Mouse (Mus musculus) heart, embryonic 13.5 days (tissue): ENCODE data around the gene Itgae. TPM values are rescaled to one million over a fixed set of nuclear protein-coding genes. Genes with fewer than 3 reads are reported as not detected.
A peak's percentile ranks its signal among the peaks of the same experiment; 100 is the strongest.

Experiments used
- ATAC-seq: fragments of 200-750 bp; cut with Nextera tagmentation; 2 replicates; pipeline ENCODE4 v1.8.0; 2017; ENCODE audit warnings: moderate TSS enrichment; ENCODE audit not compliant: insufficient number of reproducible peaks, low FRiP score, low TSS enrichment; ENCODE audit errors: extremely low read depth
- H3K27ac ChIP-seq: fragments of 300-500 bp; sonication (generic); replicated peaks from 2 replicates; pipeline ENCODE4 v1.5.1; 2015; ENCODE audit warnings: moderate library complexity, mild to moderate bottlenecking, inconsistent platforms
- H3K27me3 ChIP-seq: fragments of 300-500 bp; sonication (generic); replicated peaks from 2 replicates; pipeline ENCODE4 v1.6.1; 2015; ENCODE audit warnings: mild to moderate bottlenecking, inconsistent platforms
- H3K36me3 ChIP-seq: fragments of 300-500 bp; sonication (generic); 2 replicates; pipeline ENCODE4 v1.6.1; 2015; ENCODE audit warnings: mild to moderate bottlenecking, inconsistent platforms
- H3K4me1 ChIP-seq: fragments of 300-500 bp; sonication (generic); 2 replicates; pipeline ENCODE4 v1.6.1; 2015; ENCODE audit warnings: inconsistent platforms
- H3K4me2 ChIP-seq: fragments of 300-500 bp; sonication (generic); 2 replicates; pipeline ENCODE4 v1.6.1; 2015; ENCODE audit warnings: inconsistent platforms, mild to moderate bottlenecking, moderate library complexity
- H3K4me3 ChIP-seq: fragments of 300-500 bp; sonication (generic); 2 replicates; pipeline ENCODE4 v1.5.1; 2015; ENCODE audit warnings: moderate library complexity, mild to moderate bottlenecking, inconsistent platforms
- H3K9ac ChIP-seq: fragments of 300-500 bp; sonication (generic); 2 replicates; pipeline ENCODE4 v1.6.1; 2015; ENCODE audit warnings: inconsistent platforms, mild to moderate bottlenecking, moderate library complexity
- H3K9me3 ChIP-seq: fragments of 300-500 bp; sonication (generic); 2 replicates; pipeline ENCODE4 v1.6.1; 2016; ENCODE audit warnings: inconsistent platforms
- WGBS: fragments of 180-500 bp; shearing (Covaris S2); methylation state at CpG from one replicate; pipeline ENCODE4 v1.1.7; 2015; ENCODE audit warnings: mixed read lengths; 5-methylcytosine and 5-hydroxymethylcytosine counted together
- polyA plus RNA-seq: library from polyadenylated mRNA; unstranded; fragments of >200 nt; fragmentation: Nextera tagmentation; extraction: Ambion mirVana; gene quantifications from 2 replicates; pipeline ENCODE4 v1.2.1, GENCODE M21; 2015

Gene Itgae
- polyA plus RNA-seq, 1 experiment from 2014 or later, result 0.24 TPM

- H3K4me1 ChIP-seq, result peaks cover 20% of the 10 kb centered on the region
- H3K4me2 ChIP-seq, result peak within 1 kb of the TSS; percentile 88
- H3K27me3 ChIP-seq, result peaks cover 52% of the 10 kb centered on the region
- H3K36me3 ChIP-seq, result no peaks in the 10 kb centered on the region
- peak within 1 kb of the TSS; percentile 28; the same call in 1 of the 2 replicates for H3K27ac ChIP-seq
- H3K9ac ChIP-seq, result peak within 1 kb of the TSS; percentile 81
- 2% methylated on average over 49 of the region's 49 CpGs for whole genome bisulfite sequencing
- H3K9me3 ChIP-seq, result no peaks in the 10 kb centered on the region
- peak; percentile 61 for ATAC-seq
- peak within 1 kb of the TSS; percentile 60 for H3K4me3 ChIP-seq
These were observed 69.8 kb downstream of the Itgae start, which contains the start of gene P2rx5 for GRCm38 (mm10) chr11:73159957-73160810. Gene P2rx5 (plus strand): TSS chr11:73160421.

GRCm38 (mm10) chr11:73160811-73161200, 70.4 kb downstream of the Itgae start:
- Histone ChIP-seq H3K9ac (peak overlapping the region; percentile 81), H3K27ac (peak overlapping the region; percentile 28; the same call in 1 of the 2 replicates), H3K4me3 (peak overlapping the region; percentile 60), H3K27me3 (peaks cover 48% of the 10 kb centered on the region), H3K4me1 (peaks cover 20% of the 10 kb centered on the region), H3K9me3 (no peaks in the 10 kb centered on the region), H3K36me3 (no peaks in the 10 kb centered on the region), H3K4me2 (peak overlapping the region; percentile 88)
- WGBS, result 13% methylated on average over 6 of the region's 6 CpGs
- ATAC-seq, result peak; percentile 53; the same call in 1 of the 2 replicates

- Histone ChIP-seq H3K36me3 (no peaks in the 10 kb centered on the region), H3K27me3 (peaks cover 44% of the 10 kb centered on the region), H3K4me2 (peak overlapping the region; percentile 88), H3K9me3 (no peaks in the 10 kb centered on the region), H3K9ac (peak overlapping the region; percentile 44; the same call in 1 of the 2 replicates), H3K4me3 (no peak overlapping the region), H3K27ac (0 out of 2 replicates have a peak overlapping the region, but pooled peaks have one; percentile 28), H3K4me1 (peaks cover 21% of the 10 kb centered on the region)
- ATAC-seq, result no peak
- WGBS, result 69% methylated on average over 4 of the region's 4 CpGs
These were observed 71.2 kb downstream of the Itgae start for GRCm38 (mm10) chr11:73161616-73162015.

- H3K4me2 ChIP-seq, result no peak overlapping the region
- H3K27me3 ChIP-seq, result peaks cover 37% of the 10 kb centered on the region
- no peak overlapping the region for H3K27ac ChIP-seq
- H3K9ac ChIP-seq, result no peak overlapping the region
- 60% methylated on average over 5 of the region's 5 CpGs for WGBS
- no peak overlapping the region for H3K4me3 ChIP-seq
- no peak for ATAC-seq
- no peaks in the 10 kb centered on the region for H3K36me3 ChIP-seq
- peaks cover 25% of the 10 kb centered on the region for H3K4me1 ChIP-seq
- H3K9me3 ChIP-seq, result no peaks in the 10 kb centered on the region
These were observed 71.9 kb downstream of the Itgae start for GRCm38 (mm10) chr11:73162284-73162683.

- Histone ChIP-seq H3K9ac (no peak overlapping the region), H3K27me3 (no peaks in the 10 kb centered on the region), H3K4me3 (no peak overlapping the region), H3K4me1 (peaks cover 22% of the 10 kb centered on the region), H3K27ac (no peak overlapping the region), H3K36me3 (peaks cover 17% of the 10 kb centered on the region), H3K9me3 (no peaks in the 10 kb centered on the region), H3K4me2 (no peak overlapping the region)
- WGBS, result 79% methylated on average over 8 of the region's 8 CpGs
- no peak for ATAC-seq
These were observed 77.7 kb downstream of the Itgae start for GRCm38 (mm10) chr11:73168071-73168470.

GRCm38 (mm10) chr11:73168576-73168975, 78.2 kb downstream of the Itgae start:
- H3K4me3 ChIP-seq, result no peak overlapping the region
- H3K4me2 ChIP-seq, result no peak overlapping the region
- H3K9me3 ChIP-seq, result no peaks in the 10 kb centered on the region
- peaks cover 22% of the 10 kb centered on the region for H3K36me3 ChIP-seq
- H3K9ac ChIP-seq, result no peak overlapping the region
- H3K27ac ChIP-seq, result no peak overlapping the region
- no peaks in the 10 kb centered on the region for H3K27me3 ChIP-seq
- ATAC-seq, result no peak
- H3K4me1 ChIP-seq, result peaks cover 22% of the 10 kb centered on the region
- 68% methylated on average over 6 of the region's 6 CpGs for whole genome bisulfite sequencing

- ATAC-seq, result no peak
- no peak overlapping the region for H3K4me2 ChIP-seq
- no peaks in the 10 kb centered on the region for H3K27me3 ChIP-seq
- peaks cover 22% of the 10 kb centered on the region for H3K4me1 ChIP-seq
- no peak overlapping the region for H3K4me3 ChIP-seq
- H3K27ac ChIP-seq, result no peak overlapping the region
- H3K9me3 ChIP-seq, result no peaks in the 10 kb centered on the region
- WGBS, result 40% methylated on average over 4 of the region's 4 CpGs
- peaks cover 28% of the 10 kb centered on the region for H3K36me3 ChIP-seq
- H3K9ac ChIP-seq, result no peak overlapping the region
These were observed 78.8 kb downstream of the Itgae start for GRCm38 (mm10) chr11:73169231-73169630.

- Histone ChIP-seq H3K27ac (peak overlapping the region; percentile 28), H3K4me1 (peaks cover 37% of the 10 kb centered on the region), H3K4me2 (no peak overlapping the region), H3K36me3 (peaks cover 39% of the 10 kb centered on the region), H3K9ac (peak overlapping the region; percentile 65), H3K4me3 (no peak overlapping the region), H3K27me3 (no peaks in the 10 kb centered on the region), H3K9me3 (no peaks in the 10 kb centered on the region)
- ATAC-seq, result no peak
- 45% methylated on average over 5 of the region's 5 CpGs for WGBS
These were observed 81.8 kb downstream of the Itgae start for GRCm38 (mm10) chr11:73172186-73172585.

GRCm38 (mm10) chr11:73175612-73176011, 85.2 kb downstream of the Itgae start:
- Histone ChIP-seq H3K9ac (peak overlapping the region; percentile 97), H3K4me3 (peak overlapping the region; percentile 99), H3K36me3 (peaks cover 50% of the 10 kb centered on the region), H3K9me3 (no peaks in the 10 kb centered on the region), H3K27ac (0 out of 2 replicates have a peak overlapping the region, but pooled peaks have one; percentile 87), H3K4me1 (peaks cover 54% of the 10 kb centered on the region), H3K27me3 (no peaks in the 10 kb centered on the region), H3K4me2 (peak overlapping the region; percentile 90)
- 39% methylated on average over 8 of the region's 8 CpGs for WGBS
- ATAC-seq, result no peak

GRCm38 (mm10) chr11:73176186-73176585, 85.8 kb downstream of the Itgae start:
- Histone ChIP-seq H3K9ac (peak overlapping the region; percentile 97), H3K27ac (peak overlapping the region; percentile 87), H3K4me1 (peaks cover 54% of the 10 kb centered on the region), H3K36me3 (peaks cover 47% of the 10 kb centered on the region), H3K4me3 (peak overlapping the region; percentile 99), H3K9me3 (no peaks in the 10 kb centered on the region), H3K27me3 (no peaks in the 10 kb centered on the region), H3K4me2 (peak overlapping the region; percentile 90)
- no peak for ATAC-seq
- WGBS, result under 1% methylated on average over 15 of the region's 15 CpGs

GRCm38 (mm10) chr11:73176608-73177508, 86.5 kb downstream of the Itgae start, which contains the start of the genes Emc6 and Tax1bp3:
Gene Emc6 (minus strand): TSS chr11:73177037.
Gene Tax1bp3 (plus strand): TSS chr11:73177083.
- WGBS, result under 1% methylated on average over 80 of the region's 81 CpGs
- Histone ChIP-seq H3K9me3 (no peaks in the 10 kb centered on the region), H3K36me3 (peaks cover 43% of the 10 kb centered on the region), H3K4me2 (peak within 1 kb of the TSS; percentile 90), H3K27ac (peak within 1 kb of the TSS; percentile 99), H3K4me1 (peaks cover 47% of the 10 kb centered on the region), H3K27me3 (no peaks in the 10 kb centered on the region), H3K4me3 (peak within 1 kb of the TSS; percentile 99), H3K9ac (peak within 1 kb of the TSS; percentile 97)
- ATAC-seq, result peak; percentile 97
